Mouse (Mus musculus): Measurements from ENCODE around the gene Rabl3. TPM values are rescaled to one million over a fixed set of nuclear protein-coding genes. Genes with fewer than 3 reads are reported as not detected.

The Rabl3 gene
- polyA plus RNA-seq (2015; fragmentation: Illumina TruSeq; extraction: RNeasy Lipid Tissue Mini Kit (QIAGEN cat#74804); ENCODE audit: insufficient read depth, low read depth, low replicate concordance) = 2.0 TPM

GRCm38 (mm10) chr16:37539611-37540580, at the start of gene Rabl3, which contains the start of gene Gtf2e1:
TSS of gene Rabl3 (plus strand) at chr16:37539885.
TSS of gene Gtf2e1 (minus strand) at chr16:37539789.

GRCm38 (mm10) chr16:37579994-37580393, 40.3 kb downstream of the Rabl3 start, which contains the start of gene Hgd:
TSS of gene Hgd (plus strand) at chr16:37580153.

Other genes starting within 250 kb of the Rabl3 start
- 0.66 TPM for gene Stxbp5l, start 154.9 kb upstream of the Rabl3 start, polyA plus RNA-seq (2015; fragmentation: Illumina TruSeq; extraction: RNeasy Lipid Tissue Mini Kit (QIAGEN cat#74804); ENCODE audit: insufficient read depth, low read depth, low replicate concordance)
- gene Gtf2e1, start 96 bp upstream of the Rabl3 start, polyA plus RNA-seq (2015; fragmentation: Illumina TruSeq; extraction: RNeasy Lipid Tissue Mini Kit (QIAGEN cat#74804); ENCODE audit: insufficient read depth, low read depth, low replicate concordance) = 1.9 TPM
- not detected for gene Hgd, start 40.3 kb downstream of the Rabl3 start, polyA plus RNA-seq (2015; fragmentation: Illumina TruSeq; extraction: RNeasy Lipid Tissue Mini Kit (QIAGEN cat#74804); ENCODE audit: insufficient read depth, low read depth, low replicate concordance)
- 19.6 TPM for gene Ndufb4, start 114.6 kb downstream of the Rabl3 start, polyA plus RNA-seq (2015; fragmentation: Illumina TruSeq; extraction: RNeasy Lipid Tissue Mini Kit (QIAGEN cat#74804); ENCODE audit: insufficient read depth, low read depth, low replicate concordance)
- 28.0 TPM for gene Fstl1, start 237.0 kb downstream of the Rabl3 start, polyA plus RNA-seq (2015; fragmentation: Illumina TruSeq; extraction: RNeasy Lipid Tissue Mini Kit (QIAGEN cat#74804); ENCODE audit: insufficient read depth, low read depth, low replicate concordance)

All from pancreas, adult 10 weeks (tissue).